Mouse (Mus musculus) heart, embryonic 15.5 days (tissue): Measurements from ENCODE around the gene Aldh9a1. TPM values are rescaled to one million over a fixed set of nuclear protein-coding genes. Genes with fewer than 3 reads are reported as not detected.

ENCODE experiments used
- ATAC-seq: fragments of 200-750 bp; cut with Nextera tagmentation; replicated peaks from 2 replicates; pipeline ENCODE4 v1.8.0; 2017; ENCODE audit warnings: low read depth, moderate TSS enrichment; ENCODE audit not compliant: insufficient number of reproducible peaks, insufficient read depth, low FRiP score
- H3K27ac ChIP-seq: fragments of 300-500 bp; sonication (generic); 2 replicates; pipeline ENCODE4 v1.5.1; 2015; ENCODE audit warnings: mild to moderate bottlenecking, inconsistent platforms
- H3K27me3 ChIP-seq: fragments of 300-500 bp; sonication (generic); 2 replicates; pipeline ENCODE4 v1.6.1; 2015; ENCODE audit warnings: inconsistent platforms
- H3K36me3 ChIP-seq: fragments of 300-500 bp; sonication (generic); 2 replicates; pipeline ENCODE4 v1.6.1; 2015; ENCODE audit warnings: mild to moderate bottlenecking, inconsistent platforms
- H3K4me1 ChIP-seq: fragments of 300-500 bp; sonication (generic); replicated peaks from 2 replicates; pipeline ENCODE4 v1.6.1; 2015; ENCODE audit warnings: inconsistent platforms
- H3K4me2 ChIP-seq: fragments of 300-500 bp; sonication (generic); 2 replicates; pipeline ENCODE4 v1.6.1; 2015; ENCODE audit warnings: inconsistent platforms, mild to moderate bottlenecking, moderate library complexity
- H3K4me3 ChIP-seq: fragments of 300-500 bp; sonication (generic); 2 replicates; pipeline ENCODE4 v1.5.1; 2015; ENCODE audit warnings: mild to moderate bottlenecking, inconsistent platforms
- H3K9ac ChIP-seq: fragments of 300-500 bp; sonication (generic); 2 replicates; pipeline ENCODE4 v1.6.1; 2015; ENCODE audit warnings: mild to moderate bottlenecking, inconsistent platforms
- H3K9me3 ChIP-seq: fragments of 300-500 bp; sonication (generic); replicated peaks from 2 replicates; pipeline ENCODE4 v1.6.1; 2016; ENCODE audit warnings: inconsistent platforms
- WGBS: fragments of 180-500 bp; shearing (Covaris S2); methylation state at CpG from one replicate; pipeline ENCODE4 v1.1.7; 2015; ENCODE audit warnings: mixed read lengths; 5-methylcytosine and 5-hydroxymethylcytosine counted together
- polyA plus RNA-seq: library from polyadenylated mRNA; unstranded; fragments of >200 nt; fragmentation: Nextera tagmentation; extraction: Ambion mirVana; gene quantifications from 2 replicates; pipeline ENCODE4 v1.2.1, GENCODE M21; 2015

Aldh9a1 gene
- polyA plus RNA-seq, 1 experiment from 2014 or later: 25.3 TPM

GRCm38 (mm10) chr1:167374003-167374784 lies 24.4 kb downstream of the Aldh9a1 start:
- H3K4me3 ChIP-seq: no peak overlapping the region
- no peaks in the 10 kb centered on the region for H3K27me3 ChIP-seq
- H3K4me1 ChIP-seq: no peaks in the 10 kb centered on the region
- ATAC-seq: no peak
- WGBS: 32% methylated on average over 15 of the region's 15 CpGs
- no peaks in the 10 kb centered on the region for H3K9me3 ChIP-seq
- H3K36me3 ChIP-seq: peaks cover 27% of the 10 kb centered on the region
- H3K27ac ChIP-seq: no peak overlapping the region
- H3K9ac ChIP-seq: no peak overlapping the region
- H3K4me2 ChIP-seq: no peak overlapping the region

- H3K27ac ChIP-seq: no peak overlapping the region
- H3K4me3 ChIP-seq: no peak overlapping the region
- no peak overlapping the region for H3K9ac ChIP-seq
- 67% methylated on average over 2 of the region's 2 CpGs for WGBS
- H3K36me3 ChIP-seq: peaks cover 27% of the 10 kb centered on the region
- no peak for ATAC-seq
- H3K27me3 ChIP-seq: no peaks in the 10 kb centered on the region
- H3K4me1 ChIP-seq: no peaks in the 10 kb centered on the region
- no peaks in the 10 kb centered on the region for H3K9me3 ChIP-seq
- no peak overlapping the region for H3K4me2 ChIP-seq
Observed at GRCm38 (mm10) chr1:167374942-167375341, 25.2 kb downstream of the Aldh9a1 start.

GRCm38 (mm10) chr1:167378019-167378418 lies 28.2 kb downstream of the Aldh9a1 start:
- no peaks in the 10 kb centered on the region for H3K9me3 ChIP-seq
- 67% methylated on average over 6 of the region's 6 CpGs for WGBS
- H3K4me3 ChIP-seq: no peak overlapping the region
- no peak overlapping the region for H3K9ac ChIP-seq
- H3K4me2 ChIP-seq: no peak overlapping the region
- no peaks in the 10 kb centered on the region for H3K27me3 ChIP-seq
- no peaks in the 10 kb centered on the region; the same call in 1 of the 2 replicates for H3K4me1 ChIP-seq
- no peak overlapping the region for H3K27ac ChIP-seq
- peaks cover 21% of the 10 kb centered on the region for H3K36me3 ChIP-seq
- no peak for ATAC-seq

- Histone ChIP-seq H3K9ac (no peak overlapping the region), H3K36me3 (peaks cover 20% of the 10 kb centered on the region), H3K4me2 (no peak overlapping the region), H3K27me3 (no peaks in the 10 kb centered on the region), H3K9me3 (no peaks in the 10 kb centered on the region), H3K4me3 (no peak overlapping the region), H3K27ac (no peak overlapping the region), H3K4me1 (no peaks in the 10 kb centered on the region; the same call in 1 of the 2 replicates)
- WGBS: 67% methylated on average over 5 of the region's 5 CpGs
- ATAC-seq: no peak
Observed at GRCm38 (mm10) chr1:167379751-167380150, 30.0 kb downstream of the Aldh9a1 start.

DNA sequence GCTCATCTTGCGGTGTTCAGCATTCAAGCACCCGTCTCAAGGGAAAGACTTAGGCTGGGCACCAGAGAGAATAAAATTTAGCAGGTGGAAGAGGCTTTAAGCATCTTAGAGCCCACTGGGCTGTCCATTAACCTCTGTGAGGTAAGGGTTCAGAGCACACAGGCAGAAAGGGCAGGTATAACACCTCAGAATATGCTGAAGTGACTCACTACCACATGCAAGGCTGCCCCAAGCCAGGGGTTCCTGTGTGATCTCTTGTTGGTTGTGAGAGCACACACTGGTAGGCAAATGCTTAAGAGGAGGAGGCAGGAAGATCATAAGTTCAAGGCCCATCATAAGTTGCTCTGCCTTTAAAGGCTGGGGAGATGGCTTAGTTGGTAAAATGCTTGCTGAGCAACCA lies 30.4 kb downstream of the Aldh9a1 start:
- no peak overlapping the region for H3K9ac ChIP-seq
- no peaks in the 10 kb centered on the region for H3K27me3 ChIP-seq
- H3K27ac ChIP-seq: no peak overlapping the region
- no peak overlapping the region for H3K4me2 ChIP-seq
- no peak for ATAC-seq
- 88% methylated on average over 2 of the region's 2 CpGs for WGBS
- peaks cover 20% of the 10 kb centered on the region for H3K36me3 ChIP-seq
- peaks cover 3% of the 10 kb centered on the region for H3K4me1 ChIP-seq
- no peak overlapping the region for H3K4me3 ChIP-seq
- no peaks in the 10 kb centered on the region for H3K9me3 ChIP-seq

DNA sequence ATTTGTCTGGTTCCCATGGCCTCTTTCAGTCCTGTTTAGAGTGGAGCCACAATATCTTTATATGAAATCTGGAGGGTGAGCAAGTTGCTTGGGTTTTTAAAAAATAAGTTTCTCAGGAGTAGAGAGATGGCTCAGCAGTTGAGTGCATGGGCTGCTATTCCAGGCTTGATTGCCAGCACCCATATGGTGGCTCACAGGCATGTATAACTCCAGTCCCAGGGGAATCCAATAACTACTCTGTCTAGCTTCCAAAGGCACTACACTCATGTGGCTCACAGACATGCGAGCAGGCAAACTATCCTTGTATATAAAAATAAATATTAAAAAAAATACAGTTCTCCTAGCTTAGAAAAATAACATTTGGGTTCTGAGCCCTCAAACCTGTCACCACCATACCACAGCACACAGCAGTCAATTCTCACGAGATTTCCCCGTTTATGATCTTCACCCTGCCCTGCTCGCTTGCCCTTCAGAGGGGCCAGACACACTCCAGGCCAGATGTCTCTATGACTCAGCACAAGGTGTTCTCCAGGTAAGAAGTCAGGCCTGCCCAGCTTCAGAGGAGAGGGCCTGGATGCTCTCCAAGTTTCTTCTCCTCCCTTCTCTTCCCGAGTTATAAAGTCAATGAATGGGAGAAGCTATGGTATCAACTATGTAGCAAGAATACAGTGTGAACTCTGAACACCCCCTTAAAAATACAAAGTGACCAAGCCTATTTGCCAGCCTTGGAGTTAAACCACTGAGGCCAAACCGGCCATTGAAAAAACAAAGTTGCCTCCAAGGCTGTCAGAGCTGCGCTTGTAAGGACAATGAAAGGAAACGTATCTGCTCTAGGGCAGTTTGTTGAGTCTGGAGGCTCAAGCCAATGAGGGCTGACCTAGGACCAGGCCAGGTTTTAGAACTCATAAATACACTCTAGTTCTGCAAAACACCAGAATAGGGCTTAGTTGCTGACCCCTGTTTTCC lies 31.5 kb downstream of the Aldh9a1 start:
- Histone ChIP-seq H3K9me3 (no peaks in the 10 kb centered on the region), H3K27me3 (no peaks in the 10 kb centered on the region), H3K36me3 (peaks cover 12% of the 10 kb centered on the region), H3K9ac (no peak overlapping the region), H3K27ac (no peak overlapping the region), H3K4me3 (no peak overlapping the region), H3K4me1 (peaks cover 6% of the 10 kb centered on the region), H3K4me2 (no peak overlapping the region)
- ATAC-seq: no peak
- 66% methylated on average over 8 of the region's 8 CpGs for WGBS

- Histone ChIP-seq H3K9ac (no peak overlapping the region), H3K36me3 (peaks cover 5% of the 10 kb centered on the region), H3K4me3 (no peak overlapping the region), H3K4me1 (peaks cover 6% of the 10 kb centered on the region), H3K27ac (no peak overlapping the region), H3K27me3 (no peaks in the 10 kb centered on the region), H3K4me2 (no peak overlapping the region), H3K9me3 (no peaks in the 10 kb centered on the region)
- 82% methylated on average over 7 of the region's 7 CpGs for WGBS
- no peak for ATAC-seq
Observed at GRCm38 (mm10) chr1:167382316-167382715, 32.5 kb downstream of the Aldh9a1 start.

- H3K36me3 ChIP-seq: 0 out of 2 replicates have a peak, but pooled peaks cover under 1% of the 10 kb centered on the region
- H3K4me2 ChIP-seq: no peak overlapping the region
- no peak overlapping the region for H3K9ac ChIP-seq
- H3K4me1 ChIP-seq: peaks cover 6% of the 10 kb centered on the region
- 88% methylated on average over 5 of the region's 5 CpGs for WGBS
- no peaks in the 10 kb centered on the region for H3K9me3 ChIP-seq
- ATAC-seq: no peak
- H3K27ac ChIP-seq: no peak overlapping the region
- H3K27me3 ChIP-seq: no peaks in the 10 kb centered on the region
- H3K4me3 ChIP-seq: no peak overlapping the region
Observed at GRCm38 (mm10) chr1:167382763-167383162, 33.0 kb downstream of the Aldh9a1 start.

GRCm38 (mm10) chr1:167383178-167383577 lies 33.4 kb downstream of the Aldh9a1 start:
- no peaks in the 10 kb centered on the region for H3K36me3 ChIP-seq
- no peak overlapping the region for H3K4me3 ChIP-seq
- no peaks in the 10 kb centered on the region for H3K27me3 ChIP-seq
- no peak overlapping the region for H3K4me2 ChIP-seq
- ATAC-seq: no peak
- H3K27ac ChIP-seq: no peak overlapping the region
- H3K9me3 ChIP-seq: no peaks in the 10 kb centered on the region
- 74% methylated on average over 5 of the region's 5 CpGs for WGBS
- H3K4me1 ChIP-seq: peaks cover 6% of the 10 kb centered on the region
- H3K9ac ChIP-seq: no peak overlapping the region

GRCm38 (mm10) chr1:167384156-167384555 lies 34.4 kb downstream of the Aldh9a1 start:
- H3K9ac ChIP-seq: no peak overlapping the region
- H3K9me3 ChIP-seq: no peaks in the 10 kb centered on the region
- peaks cover 6% of the 10 kb centered on the region for H3K4me1 ChIP-seq
- no peaks in the 10 kb centered on the region for H3K27me3 ChIP-seq
- WGBS: 54% methylated on average over 3 of the region's 3 CpGs
- no peak overlapping the region for H3K27ac ChIP-seq
- no peaks in the 10 kb centered on the region for H3K36me3 ChIP-seq
- H3K4me3 ChIP-seq: no peak overlapping the region
- 0 out of 2 replicates have a peak, but pooled peaks have one; percentile 25 for ATAC-seq
- no peak overlapping the region for H3K4me2 ChIP-seq

DNA sequence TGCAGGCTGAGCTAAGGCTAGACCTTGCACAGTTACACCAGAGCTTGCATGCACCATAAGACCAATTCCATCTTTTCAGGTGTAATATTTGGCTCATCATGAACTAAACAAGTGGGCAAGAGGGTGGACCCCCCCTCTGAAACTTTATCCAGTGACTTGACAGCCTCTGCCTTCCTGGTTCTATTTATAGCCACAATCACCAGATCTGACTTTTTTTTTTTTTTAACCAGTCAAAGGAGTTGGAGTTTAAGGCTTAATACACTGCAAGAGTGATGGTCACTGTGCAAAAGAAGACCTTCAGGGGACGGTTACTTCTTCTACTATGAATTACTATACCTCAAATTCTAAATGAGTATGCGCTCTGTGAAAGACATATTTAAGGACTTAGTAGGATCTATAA lies 35.4 kb downstream of the Aldh9a1 start:
- 80% methylated on average over 2 of the region's 2 CpGs for WGBS
- Histone ChIP-seq H3K9ac (no peak overlapping the region), H3K4me2 (no peak overlapping the region), H3K4me1 (peaks cover 6% of the 10 kb centered on the region), H3K9me3 (no peaks in the 10 kb centered on the region), H3K4me3 (no peak overlapping the region), H3K36me3 (no peaks in the 10 kb centered on the region), H3K27me3 (no peaks in the 10 kb centered on the region), H3K27ac (no peak overlapping the region)
- no peak for ATAC-seq
